ENCODE assay signal across 9 mouse cellular contexts in the genomic region with DNA sequence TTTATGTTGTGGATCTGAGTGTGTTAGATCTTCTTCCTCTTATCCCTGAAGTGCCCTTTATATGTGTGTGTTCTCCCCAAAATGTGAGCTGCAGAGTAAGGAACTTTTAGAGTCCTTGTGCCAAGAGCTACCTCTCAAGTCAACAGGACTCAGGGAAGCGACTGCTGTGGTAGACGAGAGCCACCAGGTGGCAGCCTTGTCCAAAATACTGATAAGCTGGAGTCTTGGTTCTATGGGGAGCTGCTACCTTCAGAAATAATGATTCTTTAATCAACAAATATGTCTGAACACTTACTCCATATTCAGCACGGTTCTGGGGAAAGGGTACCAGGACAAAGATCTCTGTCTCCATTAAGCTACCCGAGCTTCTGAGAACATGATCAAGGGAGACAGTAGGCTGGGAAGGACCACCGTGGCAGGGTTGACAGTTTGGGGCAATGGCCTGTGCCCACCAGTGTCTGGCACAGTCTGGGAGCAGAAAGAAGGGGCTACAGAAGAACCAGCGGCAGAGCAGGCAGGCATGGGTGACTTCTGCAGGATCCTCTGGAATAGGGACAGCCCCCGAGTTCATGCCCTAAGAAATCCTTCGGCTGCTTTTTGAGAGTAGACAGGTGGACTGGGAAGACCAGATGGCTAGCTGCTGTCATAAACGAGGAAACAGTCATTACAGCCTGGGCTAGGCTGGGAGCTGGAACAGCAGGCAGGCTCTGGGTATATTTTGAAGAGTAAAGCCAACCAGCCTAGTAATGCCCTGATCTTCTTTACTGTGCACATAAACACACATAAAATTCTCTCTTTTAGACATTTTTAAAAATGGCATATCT.
DNase-seq lines count a peak whose midpoint lies in the region; ATAC-seq and TF ChIP-seq lines count a peak whose summit lies in the region.
"Had no signal": no experiment of that assay in that cellular context is flagged by ENCODE, and none has a peak within 500 bp of the region (broad histone marks: within the 10 kb centered on the region; RNA-seq: fewer than 3 reads in every experiment).

No protein-coding gene starts in this region.

- H3K4me2 ChIP-seq in forebrain, postnatal 0 days (ENCODE audit: low read depth), result no peak overlapping the region
- H3K4me2 ChIP-seq in intestine, postnatal 0 days (replicated peaks; ENCODE audit: low read depth), result no peak overlapping the region
- no peak overlapping the region for H3K4me2 ChIP-seq in liver, embryonic 13.5 days
- H3K4me2 ChIP-seq: limb, embryonic 13.5 days had no signal

- no peak overlapping the region for H3K27ac ChIP-seq in MEL (ENCODE audit: control insufficient read depth, low read depth, low read length)
- no peak overlapping the region for H3K27ac ChIP-seq in forebrain, postnatal 0 days (ENCODE audit: low read depth, low read length)
- no peak overlapping the region for H3K27ac ChIP-seq in intestine, postnatal 0 days (ENCODE audit: low read depth, low read length)
- no peak overlapping the region for H3K27ac ChIP-seq in liver, embryonic 13.5 days
- H3K27ac ChIP-seq: limb, embryonic 13.5 days had no signal

- H3K9me3 ChIP-seq in MEL (replicated peaks; ENCODE audit: insufficient read depth, low read length), result no peaks in the 10 kb centered on the region
- H3K9me3 ChIP-seq in forebrain, postnatal 0 days (ENCODE audit: low read length), result no peaks in the 10 kb centered on the region
- no peaks in the 10 kb centered on the region for H3K9me3 ChIP-seq in intestine, postnatal 0 days (ENCODE audit: control insufficient read depth)
- no peaks in the 10 kb centered on the region for H3K9me3 ChIP-seq in liver, embryonic 13.5 days (replicated peaks)
- H3K9me3 ChIP-seq: limb, embryonic 13.5 days had no signal

- H3K4me1 ChIP-seq in MEL (ENCODE audit: control insufficient read depth in 1 of 2, insufficient read depth in 2 of 2, low read length in 2 of 2), result 0 out of 4 replicates have a peak, but pooled peaks cover 0 to 2% of the 10 kb centered on the region in 2 experiments
- H3K4me1 ChIP-seq in forebrain, postnatal 0 days (ENCODE audit: insufficient read depth), result no peaks in the 10 kb centered on the region
- no peaks in the 10 kb centered on the region for H3K4me1 ChIP-seq in intestine, postnatal 0 days (replicated peaks; ENCODE audit: control insufficient read depth, insufficient read depth, low read length)
- H3K4me1 ChIP-seq in liver, embryonic 13.5 days (replicated peaks), result peaks cover 9% of the 10 kb centered on the region; the same call in 1 of the 2 replicates
- H3K4me1 ChIP-seq: limb, embryonic 13.5 days had no signal

- no peaks in the 10 kb centered on the region for H3K36me3 ChIP-seq in MEL (ENCODE audit: control insufficient read depth in 1 of 2, insufficient read depth in 2 of 2, low read length in 2 of 2)
- no peaks in the 10 kb centered on the region for H3K36me3 ChIP-seq in forebrain, postnatal 0 days (ENCODE audit: insufficient read depth)
- no peaks in the 10 kb centered on the region for H3K36me3 ChIP-seq in intestine, postnatal 0 days (ENCODE audit: control insufficient read depth, insufficient read depth)
- H3K36me3 ChIP-seq in liver, embryonic 13.5 days, result peaks cover 57% of the 10 kb centered on the region
- H3K36me3 ChIP-seq: limb, embryonic 13.5 days had no signal

- TF ChIP-seq EP300 in MEL (IDR thresholded peaks at IDR 0.05; ENCODE audit: low read depth in 1 of 2, low read length in 2 of 2), result no peak

- peak; percentile 93 to 99 (median 96) for TF ChIP-seq CTCF in MEL (IDR thresholded peaks at IDR 0.05 in 2 of 3, conservative IDR thresholded peaks at IDR 0.05 in 1 of 3; ENCODE audit: control insufficient read depth in 1 of 3, insufficient read depth in 1 of 3, low read depth in 2 of 3, low read length in 3 of 3, poor library complexity in 1 of 3, severe bottlenecking in 1 of 3)
- TF ChIP-seq CTCF in forebrain, postnatal 0 days (IDR thresholded peaks at IDR 0.05; ENCODE audit: low read depth), result peak; percentile 90
- TF ChIP-seq CTCF in intestine, postnatal 0 days (IDR thresholded peaks at IDR 0.05; ENCODE audit: low read depth), result peak; percentile 91

- TF ChIP-seq RAD21 in MEL (IDR thresholded peaks at IDR 0.05; ENCODE audit: low read depth, low read length), result peak; percentile 100

- no peak overlapping the region for H3K9ac ChIP-seq in MEL (ENCODE audit: control insufficient read depth, low read depth, low read length, poor library complexity, severe bottlenecking)
- no peak overlapping the region for H3K9ac ChIP-seq in forebrain, postnatal 0 days
- H3K9ac ChIP-seq in intestine, postnatal 0 days (ENCODE audit: low read depth, low read length), result 0 out of 2 replicates have a peak overlapping the region, but pooled peaks have one; percentile 7
- H3K9ac ChIP-seq in liver, embryonic 13.5 days, result no peak overlapping the region
- H3K9ac ChIP-seq: limb, embryonic 13.5 days had no signal

- H3K27me3 ChIP-seq in MEL (ENCODE audit: control insufficient read depth in 1 of 2, insufficient read depth in 2 of 2, low read length in 2 of 2), result no peaks in the 10 kb centered on the region
- H3K27me3 ChIP-seq in forebrain, postnatal 0 days (ENCODE audit: insufficient read depth, low read length), result no peaks in the 10 kb centered on the region
- H3K27me3 ChIP-seq in intestine, postnatal 0 days (replicated peaks; ENCODE audit: control insufficient read depth, insufficient read depth, low read length), result no peaks in the 10 kb centered on the region
- H3K27me3 ChIP-seq in liver, embryonic 13.5 days, result no peaks in the 10 kb centered on the region
- H3K27me3 ChIP-seq: limb, embryonic 13.5 days had no signal

- no peaks in the 10 kb centered on the region for H3K79me2 ChIP-seq in MEL (ENCODE audit: control insufficient read depth, insufficient read depth, low read length, poor library complexity)

- ATAC-seq in forebrain, postnatal 0 days, result peak; percentile 79
- ATAC-seq in intestine, postnatal 0 days, result no peak
- ATAC-seq in liver, embryonic 13.5 days (ENCODE audit: low read depth), result no peak

- 37% methylated on average over 9 of the region's 9 CpGs for WGBS in forebrain, postnatal 0 days
- WGBS in intestine, postnatal 0 days, result 29% methylated on average over 9 of the region's 9 CpGs
- 52% methylated on average over 9 of the region's 9 CpGs for WGBS in liver, embryonic 13.5 days (ENCODE audit: insufficient replicate concordance)

- H3K4me3 ChIP-seq in MEL (ENCODE audit: control insufficient read depth in 1 of 2, insufficient read depth in 1 of 2, low read depth in 2 of 2, low read length in 2 of 2), result no peak overlapping the region
- no peak overlapping the region for H3K4me3 ChIP-seq in forebrain, postnatal 0 days (ENCODE audit: low read depth, low read length)
- no peak overlapping the region for H3K4me3 ChIP-seq in intestine, postnatal 0 days (ENCODE audit: low read depth, low read length)
- no peak overlapping the region for H3K4me3 ChIP-seq in liver, embryonic 13.5 days (replicated peaks)
- H3K4me3 ChIP-seq: limb, embryonic 13.5 days had no signal

- peak; percentile 68 for DNase-seq in A20 (ENCODE audit: low read depth, low spot score)
- DNase-seq in MEL (ENCODE audit: low read depth, low spot score), result peak; percentile 91
- DNase-seq in cerebellum, adult 11-12 months, result peak; percentile 66
- peak; percentile 90 for DNase-seq in forebrain, postnatal 0 days
- peak; percentile 49 for DNase-seq in liver, embryonic 13.5 days
- peak; percentile 70 for DNase-seq in right cerebral cortex, adult 18-20 months
- DNase-seq in yolk sac, embryonic 10.5 days (ENCODE audit: low spot score), result peak; percentile 62

- no peak for TF ChIP-seq POLR2A in MEL (IDR thresholded peaks at IDR 0.05; ENCODE audit: control insufficient read depth in 1 of 2, insufficient read depth in 1 of 2, low read depth in 1 of 2, low read length in 2 of 2, poor library complexity in 1 of 2)

TF ChIP-seq in MEL, 35 proteins besides CTCF, POLR2A, EP300 and RAD21:
- peak; percentile 56 for TF ChIP-seq SIN3A (IDR thresholded peaks at IDR 0.05; ENCODE audit: low read length)
- peak; percentile 83 for TF ChIP-seq GATA1 (IDR thresholded peaks at IDR 0.05; ENCODE audit: low read depth, low read length)
- TF ChIP-seq MYB (IDR thresholded peaks at IDR 0.05; ENCODE audit: low read depth, low read length), result no peak
- TF ChIP-seq TBP (IDR thresholded peaks at IDR 0.05; ENCODE audit: low read depth, low read length), result peak; percentile 27; the same call in 1 of the 2 replicates
- TF ChIP-seq MAFK (IDR thresholded peaks at IDR 0.05; ENCODE audit: borderline replicate concordance, low read depth, low read length), result no peak
- TF ChIP-seq ZC3H11A (IDR thresholded peaks at IDR 0.05; ENCODE audit: low read depth, low read length), result peak; percentile 99
- TF ChIP-seq ETS1 (IDR thresholded peaks at IDR 0.05; ENCODE audit: low read depth, low read length), result no peak
- peak; percentile 100 for TF ChIP-seq SMC3 (IDR thresholded peaks at IDR 0.05; ENCODE audit: low read depth, low read length)
- TF ChIP-seq BHLHE40 (IDR thresholded peaks at IDR 0.05; ENCODE audit: borderline replicate concordance, low read depth, low read length), result peak; percentile 31; the same call in 1 of the 2 replicates
- TF ChIP-seq HCFC1 (IDR thresholded peaks at IDR 0.05; ENCODE audit: low read depth, low read length), result peak; percentile 62
- peak; percentile 70; the same call in 1 of the 2 replicates for TF ChIP-seq JUND (IDR thresholded peaks at IDR 0.05; ENCODE audit: low read depth, low read length)
- no peak for TF ChIP-seq ZNF384 (IDR thresholded peaks at IDR 0.05; ENCODE audit: low read depth, low read length)
TF ChIP-seq in MEL: peak in this region for 8.
